Mouse (Mus musculus) hindbrain, postnatal 0 days (tissue): ENCODE measurements at regions not wholly inside any gene's neighbourhood (a gene's known extent, or its start where the extent isn't known, plus 50 kb on each side); places are given as distances from the start of the nearest gene placed in this dataset.

ENCODE experiments used
- ATAC-seq: fragments of 200-750 bp; cut with Nextera tagmentation; 2 replicates; pipeline ENCODE4 v1.8.0; 2017; ENCODE audit warnings: mild to moderate bottlenecking, moderate TSS enrichment, moderate library complexity
- DNase-seq: peaks from one replicate; pipeline ENCODE4 v3.0.0-alpha.2; 2015; ENCODE audit warnings: low spot score
- H3K27ac ChIP-seq: fragments of 300-500 bp; sonication (generic); 2 replicates; pipeline ENCODE4 v1.5.1; 2014; ENCODE audit warnings: mild to moderate bottlenecking
- H3K27me3 ChIP-seq: fragments of 300-500 bp; sonication (generic); 2 replicates; pipeline ENCODE4 v1.6.1; 2014; ENCODE audit warnings: low read length, mixed read lengths; ENCODE audit not compliant: insufficient read depth
- H3K36me3 ChIP-seq: fragments of 300-500 bp; sonication (generic); 2 replicates; pipeline ENCODE4 v1.6.1; 2014; ENCODE audit warnings: low read length, mixed read lengths; ENCODE audit not compliant: insufficient read depth
- H3K4me1 ChIP-seq: fragments of 300-500 bp; sonication (generic); 2 replicates; pipeline ENCODE4 v1.6.1; 2014; ENCODE audit warnings: antibody characterized with exemption, low read length, mixed read lengths; ENCODE audit not compliant: insufficient read depth
- H3K4me2 ChIP-seq: fragments of 300-500 bp; sonication (generic); 2 replicates; pipeline ENCODE4 v1.6.1; 2014; ENCODE audit warnings: low read depth, mild to moderate bottlenecking, low read length, moderate library complexity, mixed read lengths
- H3K4me3 ChIP-seq: fragments of 300-500 bp; sonication (generic); 2 replicates; pipeline ENCODE4 v1.5.1; 2014; ENCODE audit warnings: low read length
- H3K9ac ChIP-seq: fragments of 300-500 bp; sonication (generic); replicated peaks from 2 replicates; pipeline ENCODE4 v1.6.1; 2014; ENCODE audit warnings: mild to moderate bottlenecking, low read length, moderate library complexity, mixed read lengths
- H3K9me3 ChIP-seq: fragments of 300-500 bp; sonication (generic); 2 replicates; pipeline ENCODE4 v1.6.1; 2016; ENCODE audit warnings: low read length, mixed read lengths
- CTCF ChIP-seq: IDR thresholded peaks from 2 replicates; pipeline ENCODE4 v1.5.1; 2016; ENCODE audit warnings: antibody characterized with exemption, control low read depth, low read depth
- WGBS: fragments of 180-500 bp; shearing (Covaris S2); extraction: QIAGEN DNeasy Blood & Tissue Kit; methylation state at CpG from one replicate; pipeline ENCODE4 v1.1.7; 2014; 5-methylcytosine and 5-hydroxymethylcytosine counted together

GRCm38 (mm10) chr16:21274012-21274528 is 69.5 kb downstream of the Ephb3 start:
- Histone ChIP-seq H3K4me3 (no peak overlapping the region), H3K4me1 (peaks cover 7% of the 10 kb centered on the region; the same call in 1 of the 2 replicates), H3K27ac (peak overlapping the region; percentile 60), H3K9me3 (no peaks in the 10 kb centered on the region), H3K4me2 (no peak overlapping the region), H3K9ac (no peak overlapping the region), H3K36me3 (no peaks in the 10 kb centered on the region), H3K27me3 (no peaks in the 10 kb centered on the region)
- no peak for TF ChIP-seq CTCF
- DNase-seq (peak; percentile 63), ATAC-seq (peak; percentile 77)
- 9% methylated on average over 2 of the region's 2 CpGs for WGBS

- H3K4me2 ChIP-seq: no peak overlapping the region
- H3K4me3 ChIP-seq: no peak overlapping the region
- ATAC-seq (no peak), DNase-seq (peak; percentile 32)
- H3K27me3 ChIP-seq: no peaks in the 10 kb centered on the region
- no peak overlapping the region for H3K9ac ChIP-seq
- H3K27ac ChIP-seq: no peak overlapping the region; the same call in 1 of the 2 replicates
- no peak for TF ChIP-seq CTCF
- H3K4me1 ChIP-seq: peaks cover 7% of the 10 kb centered on the region; the same call in 1 of the 2 replicates
- H3K9me3 ChIP-seq: no peaks in the 10 kb centered on the region
- no peaks in the 10 kb centered on the region for H3K36me3 ChIP-seq
- 70% methylated on average over 11 of the region's 11 CpGs for WGBS
Observed at GRCm38 (mm10) chr16:21277789-21278342, 73.3 kb downstream of the Ephb3 start.

GRCm38 (mm10) chr16:21278387-21278786 is 73.8 kb downstream of the Ephb3 start:
- ATAC-seq: no peak
- Histone ChIP-seq H3K27me3 (0 out of 2 replicates have a peak, but pooled peaks cover 5% of the 10 kb centered on the region), H3K4me3 (no peak overlapping the region), H3K9me3 (no peaks in the 10 kb centered on the region), H3K4me2 (no peak overlapping the region), H3K4me1 (peaks cover 7% of the 10 kb centered on the region; the same call in 1 of the 2 replicates), H3K9ac (no peak overlapping the region), H3K36me3 (no peaks in the 10 kb centered on the region), H3K27ac (no peak overlapping the region)
- 95% methylated on average over 7 of the region's 7 CpGs for WGBS
- DNase-seq: no peak
- TF ChIP-seq CTCF: no peak

GRCm38 (mm10) chr16:21280200-21280627 is 75.7 kb downstream of the Ephb3 start:
- DNase-seq: no peak
- ATAC-seq: no peak
- 93% methylated on average over 4 of the region's 4 CpGs for WGBS

GRCm38 (mm10) chr16:21281958-21282730 is 77.6 kb downstream of the Ephb3 start:
- 15% methylated on average over 13 of the region's 20 CpGs for WGBS
- Histone ChIP-seq H3K27me3 (0 out of 2 replicates have a peak, but pooled peaks cover 8% of the 10 kb centered on the region), H3K9ac (no peak overlapping the region), H3K9me3 (no peaks in the 10 kb centered on the region), H3K36me3 (no peaks in the 10 kb centered on the region), H3K27ac (no peak overlapping the region), H3K4me2 (no peak overlapping the region), H3K4me3 (no peak overlapping the region), H3K4me1 (no peaks in the 10 kb centered on the region)
- no peak for DNase-seq
- ATAC-seq: no peak
- TF ChIP-seq CTCF: no peak

More at GRCm38 (mm10) chr16:21280200-21280627, 75.7 kb downstream of the Ephb3 start:
- H3K36me3 ChIP-seq: no peaks in the 10 kb centered on the region
- no peak overlapping the region for H3K4me3 ChIP-seq
- no peaks in the 10 kb centered on the region for H3K9me3 ChIP-seq
- H3K9ac ChIP-seq: no peak overlapping the region
- H3K4me1 ChIP-seq: no peaks in the 10 kb centered on the region
- H3K27ac ChIP-seq: no peak overlapping the region
- TF ChIP-seq CTCF: no peak
- no peak overlapping the region for H3K4me2 ChIP-seq
- H3K27me3 ChIP-seq: 0 out of 2 replicates have a peak, but pooled peaks cover 8% of the 10 kb centered on the region

GRCm38 (mm10) chr16:21286099-21286498 is 81.5 kb downstream of the Ephb3 start:
- Histone ChIP-seq H3K27ac (no peak overlapping the region), H3K9ac (no peak overlapping the region), H3K36me3 (no peaks in the 10 kb centered on the region), H3K9me3 (no peaks in the 10 kb centered on the region), H3K4me1 (no peaks in the 10 kb centered on the region), H3K4me2 (no peak overlapping the region), H3K4me3 (no peak overlapping the region), H3K27me3 (0 out of 2 replicates have a peak, but pooled peaks cover 8% of the 10 kb centered on the region)
- WGBS: 39% methylated on average over 4 of the region's 4 CpGs
- DNase-seq (peak; percentile 34), ATAC-seq (0 out of 2 replicates have a peak, but pooled peaks have one; percentile 48)
- no peak for TF ChIP-seq CTCF
